Mouse (Mus musculus) ES-CJ7 (cell line): ENCODE measurements around the gene Fmo5.

Source experiments
- DNase-seq: peaks from one replicate; pipeline ENCODE4 v3.0.0; 2011; ENCODE audit warnings: low read depth, low spot score

Gene Fmo5

DNA sequence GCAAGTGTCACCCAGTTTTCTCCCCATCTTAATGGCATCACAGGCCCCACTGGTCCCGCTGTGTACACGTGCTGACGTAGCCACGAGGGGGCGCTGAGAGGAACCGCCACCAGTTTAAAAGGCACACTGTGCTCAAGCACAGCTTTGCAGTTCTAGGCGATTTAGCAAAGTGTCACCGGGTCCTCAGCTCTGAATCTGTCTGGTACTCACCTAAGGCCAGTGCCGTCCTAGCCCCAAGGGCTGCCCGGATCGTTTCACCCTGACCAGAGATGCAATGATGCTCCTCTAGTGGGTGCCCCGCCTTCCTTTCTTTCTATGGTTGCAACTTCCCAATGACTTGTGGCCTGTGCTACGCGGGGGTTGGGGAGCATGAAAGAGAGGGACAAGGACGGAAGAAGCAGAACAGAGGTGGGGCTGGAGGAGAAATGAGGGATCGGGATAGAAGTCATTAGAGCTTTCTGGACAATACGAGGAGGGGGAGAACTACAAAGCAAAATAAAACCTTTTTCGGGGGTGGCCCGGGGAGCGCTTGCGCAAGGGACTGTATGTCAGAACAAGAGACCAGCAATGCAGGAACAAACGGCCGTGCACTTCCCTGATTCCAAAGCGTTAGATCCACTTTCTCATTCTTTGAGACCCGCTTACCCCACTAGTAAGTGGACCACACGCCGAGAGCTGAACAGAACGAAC, 52.2 kb downstream of the Fmo5 start:
- DNase-seq: peak; percentile 80

DNA sequence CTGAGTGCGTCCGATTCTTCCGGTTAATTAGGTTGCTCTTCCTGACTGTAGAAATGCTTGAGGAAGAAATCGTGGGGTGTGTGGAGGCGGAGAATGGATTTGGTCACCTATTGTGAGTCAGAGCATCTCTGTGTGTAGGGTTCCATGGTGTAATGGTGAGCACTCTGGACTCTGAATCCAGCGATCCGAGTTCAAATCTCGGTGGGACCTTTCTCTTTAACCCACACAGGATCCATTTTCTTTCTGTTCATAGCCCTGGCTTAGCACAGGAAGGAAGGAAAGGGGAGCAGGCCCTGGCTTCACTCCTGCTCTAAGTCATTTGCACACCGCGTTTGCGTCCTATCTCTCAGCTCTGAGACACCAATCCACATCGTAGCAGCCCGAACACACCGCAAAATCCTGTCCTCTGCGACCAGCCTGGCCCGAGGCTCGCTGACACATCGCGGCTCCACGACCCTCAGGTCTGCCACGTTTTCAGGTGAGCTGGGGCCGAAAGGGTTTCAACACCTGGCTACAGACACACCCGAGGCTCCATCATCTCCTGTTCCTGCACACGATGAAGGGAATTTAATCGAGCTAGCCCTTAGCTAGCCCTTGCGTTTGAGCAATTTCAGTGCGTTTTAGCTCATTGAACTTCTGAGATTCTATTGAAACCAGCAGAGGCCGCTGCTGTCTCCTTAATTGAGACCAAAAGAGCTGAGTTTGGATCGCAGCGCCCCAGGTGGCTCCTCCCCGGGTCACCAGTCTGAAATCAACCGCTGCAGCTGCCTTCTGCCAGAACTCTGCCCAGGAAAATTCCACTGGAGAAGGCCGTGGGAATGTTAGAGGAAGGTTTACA, 52.9 kb downstream of the Fmo5 start:
- peak; percentile 89 for DNase-seq

DNA sequence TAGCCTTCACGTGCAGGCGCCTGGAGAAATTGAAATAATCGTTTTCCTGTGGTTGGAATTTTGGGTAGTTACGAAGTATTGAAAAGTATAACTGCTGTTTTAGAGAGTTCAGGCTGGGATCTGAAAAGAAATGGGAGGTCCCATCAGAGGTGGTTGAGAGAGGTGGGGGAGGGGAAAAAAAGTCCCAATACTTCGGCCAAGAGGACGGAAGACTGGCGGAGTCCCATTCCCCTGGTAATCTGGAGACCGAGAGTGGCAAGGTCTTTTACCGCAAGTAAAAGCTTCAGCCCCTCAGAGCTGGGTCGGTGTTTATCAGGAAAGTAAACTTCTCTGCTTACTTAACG, 53.5 kb downstream of the Fmo5 start:
- peak; percentile 40 for DNase-seq

DNA sequence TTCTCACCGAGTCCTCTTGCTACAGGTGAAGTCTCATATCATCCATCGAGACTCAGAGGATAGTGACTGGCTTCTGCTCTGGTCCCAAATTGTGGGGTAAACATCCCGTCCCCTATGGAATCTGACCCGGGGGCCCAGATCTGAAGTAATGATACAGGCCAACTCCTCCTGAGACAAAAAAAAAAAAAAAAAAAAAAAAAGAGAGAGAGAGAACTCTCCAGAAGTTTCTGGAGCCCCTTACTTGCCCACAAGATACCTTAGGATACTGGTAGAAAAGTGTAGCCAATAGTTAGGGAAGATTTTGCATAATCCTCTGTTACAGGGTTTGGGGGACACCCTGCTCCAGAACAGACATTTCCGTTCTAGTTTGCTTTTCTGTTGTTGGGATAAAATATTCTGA, 54.0 kb downstream of the Fmo5 start:
- no peak for DNase-seq

DNA sequence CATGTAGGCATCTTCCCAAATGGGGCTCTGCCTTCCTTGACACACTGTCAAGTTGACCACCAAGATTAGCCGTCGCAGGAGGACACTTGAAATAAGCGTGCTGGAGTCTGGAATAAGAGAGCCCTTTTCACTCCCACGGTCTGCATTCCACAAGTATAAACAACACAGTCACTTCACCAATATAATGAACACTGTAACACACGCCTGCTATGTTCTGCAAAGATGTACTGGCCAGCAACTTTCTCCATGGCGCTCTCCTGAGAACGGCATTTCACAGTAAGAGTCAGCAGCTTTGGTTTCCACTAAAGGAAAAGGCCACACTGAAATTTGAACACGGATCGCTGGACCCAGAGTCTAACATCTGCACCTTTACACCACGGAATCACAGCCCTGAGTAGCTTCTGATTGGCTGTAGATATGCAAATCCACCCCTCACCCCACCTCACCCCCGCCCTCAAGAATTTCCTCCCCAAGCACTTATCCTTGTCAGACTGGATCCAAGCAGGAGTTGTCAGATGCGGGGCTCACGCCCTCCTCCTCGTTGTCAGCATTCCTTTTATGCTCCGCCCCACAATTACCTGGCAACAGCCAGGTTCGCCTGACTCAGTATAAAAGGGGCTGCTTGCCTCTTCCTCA, 55.1 kb downstream of the Fmo5 start:
- DNase-seq: peak; percentile 91

DNA sequence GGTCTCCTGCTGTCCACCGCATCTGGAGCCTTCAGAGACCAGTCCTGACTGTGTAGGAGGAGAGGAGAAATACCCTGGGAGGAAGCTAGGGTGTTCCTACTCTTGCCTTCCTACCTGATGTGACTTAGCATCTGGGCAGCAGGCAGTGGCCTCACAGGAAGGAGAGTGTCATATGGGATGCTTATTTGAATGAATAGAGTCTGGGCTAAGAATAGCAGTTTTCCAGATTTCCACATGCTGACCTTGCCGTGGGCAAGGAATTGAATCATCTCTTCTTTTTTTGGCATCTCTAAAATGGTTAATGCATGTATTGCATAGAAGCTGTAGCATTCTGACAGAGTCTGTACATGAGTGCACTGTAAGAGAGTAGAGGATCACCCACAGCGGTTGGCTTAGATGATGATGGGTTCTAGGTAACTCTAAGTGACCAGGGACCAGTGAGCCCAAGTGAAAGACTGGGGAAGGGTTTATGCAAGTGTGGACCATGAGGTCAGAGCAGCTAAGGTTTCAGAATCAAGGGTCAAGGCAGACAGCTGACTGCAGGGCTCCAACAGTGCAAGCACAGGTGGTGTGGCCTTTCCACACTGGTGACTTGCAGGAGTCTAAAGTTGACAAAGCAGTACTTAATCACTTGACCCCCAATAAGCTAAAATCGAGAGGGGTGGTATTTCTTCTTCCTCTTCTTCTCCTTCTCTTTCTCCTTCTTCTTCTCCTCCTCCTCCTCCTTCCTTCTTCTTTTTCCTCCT, 57.9 kb downstream of the Fmo5 start:
- no peak for DNase-seq

DNA sequence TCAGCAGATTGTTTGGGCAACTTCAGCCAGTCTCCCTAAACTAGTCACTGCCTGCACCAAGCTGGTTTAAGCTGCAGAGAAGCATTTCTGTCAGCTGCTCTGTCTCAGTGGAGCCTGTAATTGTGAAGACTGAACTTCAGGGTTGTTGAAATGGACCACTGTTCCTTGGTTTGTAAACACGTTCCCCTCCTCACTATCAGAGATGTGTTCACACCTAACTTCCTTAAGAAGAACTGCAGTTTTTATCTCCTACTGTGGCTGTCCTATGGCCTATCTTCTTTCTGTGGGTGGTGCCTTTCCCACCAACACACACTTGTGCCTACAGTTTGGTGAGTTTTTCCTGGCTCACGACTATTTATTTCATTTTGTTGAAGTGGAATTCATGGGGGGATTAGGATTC, 60.7 kb downstream of the Fmo5 start:
- no peak for DNase-seq

DNA sequence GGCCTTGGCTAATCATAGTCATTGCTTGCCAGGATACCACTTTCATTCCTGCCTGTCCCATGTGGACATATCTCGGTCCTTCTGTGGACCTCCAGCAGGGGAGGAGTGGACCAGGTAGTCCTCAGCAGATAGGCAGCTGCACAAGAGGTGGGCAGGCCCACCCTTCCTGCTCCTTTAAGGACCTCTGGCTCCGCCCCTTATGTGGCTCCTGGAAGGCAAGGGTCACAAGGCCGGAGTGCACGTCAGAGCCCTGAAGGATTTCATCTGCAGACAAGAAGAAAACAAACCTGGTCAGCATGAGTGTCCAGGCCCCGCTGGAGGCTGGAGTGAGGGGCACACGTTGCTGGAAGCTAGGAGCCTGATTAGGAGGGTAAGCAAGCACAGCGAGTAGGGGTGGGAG, 62.0 kb downstream of the Fmo5 start:
- no peak for DNase-seq

DNA sequence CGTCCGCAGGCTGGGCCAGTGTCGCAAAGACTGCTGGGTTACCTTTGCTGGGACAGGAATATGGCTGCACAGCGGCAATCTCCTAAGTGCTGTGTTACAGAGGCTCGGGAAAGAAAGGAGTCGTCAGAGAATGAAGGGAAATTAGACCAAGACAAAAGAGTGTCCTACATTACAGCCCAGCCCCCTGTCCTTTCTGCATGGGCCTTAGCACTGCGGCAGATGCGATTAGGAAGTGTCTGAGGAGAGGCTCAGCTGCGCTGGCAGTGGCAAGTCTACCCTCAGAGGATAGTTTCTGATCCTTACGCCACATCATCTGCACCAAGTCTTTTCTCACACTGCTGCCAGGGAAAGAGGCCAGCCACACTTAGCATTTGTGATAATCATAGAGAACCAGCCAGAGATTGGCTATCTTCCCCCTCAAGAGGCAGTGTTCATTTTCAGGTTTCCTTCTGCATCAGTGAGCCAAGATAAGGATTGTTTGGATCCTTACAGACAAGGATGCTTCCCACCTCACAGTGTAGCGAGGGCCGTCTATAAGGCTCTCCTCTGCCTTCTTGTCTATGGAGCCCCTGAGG, 62.9 kb downstream of the Fmo5 start:
- DNase-seq: no peak

DNA sequence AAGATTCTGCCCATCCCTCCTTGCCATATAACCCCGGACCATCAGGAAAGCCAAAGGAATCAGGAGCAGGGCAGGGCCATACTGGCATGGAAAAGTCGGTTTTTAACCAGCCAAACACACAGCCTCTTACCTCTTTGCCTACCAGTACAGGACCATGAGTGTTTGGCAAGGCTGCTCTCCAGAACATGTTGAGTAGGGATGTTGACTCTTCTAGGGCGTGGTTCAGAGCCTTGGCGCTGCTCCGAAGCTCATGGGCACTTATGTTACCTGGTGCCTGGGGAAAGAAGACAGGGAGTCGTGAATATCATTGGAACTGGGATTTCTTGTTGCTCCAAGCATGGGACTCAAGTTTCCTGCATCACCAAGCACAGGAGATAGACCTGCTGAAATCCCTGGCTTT, 65.2 kb downstream of the Fmo5 start:
- no peak for DNase-seq

DNA sequence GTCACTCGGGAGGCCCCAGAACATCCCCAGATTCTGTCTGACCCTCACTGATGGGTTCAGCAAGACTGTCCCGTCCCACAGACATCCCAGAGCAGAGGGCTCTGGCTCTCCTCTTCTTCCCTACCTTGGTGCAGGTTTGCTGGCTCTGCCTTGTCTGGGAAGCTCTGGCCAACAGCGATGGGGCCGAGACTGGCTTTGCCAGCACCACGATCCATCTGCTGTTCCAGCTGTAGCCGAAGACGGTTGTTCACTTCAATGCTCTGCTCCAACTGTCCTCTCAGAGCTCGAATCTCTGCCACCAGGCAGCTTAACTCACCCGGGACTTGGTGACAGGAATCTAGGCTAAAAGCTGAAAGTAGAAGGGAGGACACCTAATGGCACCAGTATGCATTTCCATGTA, 68.3 kb downstream of the Fmo5 start:
- DNase-seq: no peak

DNA sequence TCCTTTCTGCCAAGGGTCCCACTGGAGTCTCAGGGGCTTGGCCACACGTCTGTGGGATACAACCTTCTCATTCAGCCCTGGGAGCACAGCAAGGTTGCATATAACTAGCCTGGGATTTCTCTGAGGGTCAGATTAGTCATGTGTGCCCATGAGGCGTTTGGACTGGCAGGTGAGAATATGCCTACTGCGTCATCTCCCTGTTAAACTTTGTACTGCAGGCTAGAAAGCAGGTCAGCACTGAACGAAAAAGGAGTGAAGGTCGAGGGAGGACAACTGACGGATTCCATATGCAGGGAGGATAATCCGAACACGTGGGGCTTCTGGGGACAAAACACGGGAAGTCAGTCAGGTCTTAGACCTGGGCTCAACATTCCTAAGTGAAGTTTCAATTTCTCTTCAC, 68.7 kb downstream of the Fmo5 start:
- no peak for DNase-seq

DNA sequence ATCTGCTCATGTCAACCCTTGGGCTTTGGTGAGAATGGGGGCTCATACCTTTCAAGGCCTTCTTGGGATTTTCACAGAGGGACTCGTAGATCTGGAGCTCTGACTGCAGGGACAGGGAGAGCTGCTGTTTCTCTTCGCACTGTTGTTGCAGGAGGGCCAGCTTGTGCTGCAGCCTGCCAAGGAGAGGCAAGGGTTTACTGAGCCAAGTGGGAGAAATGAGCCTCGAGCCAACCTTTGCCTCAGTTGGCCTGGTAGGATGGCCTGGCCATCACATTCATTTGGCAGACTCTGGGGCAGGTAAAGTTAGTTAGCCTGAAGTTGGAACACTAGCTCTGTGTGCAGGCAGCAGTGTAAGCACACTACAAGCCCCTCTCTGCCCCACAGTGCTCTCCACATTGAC, 70.5 kb downstream of the Fmo5 start:
- no peak for DNase-seq

DNA sequence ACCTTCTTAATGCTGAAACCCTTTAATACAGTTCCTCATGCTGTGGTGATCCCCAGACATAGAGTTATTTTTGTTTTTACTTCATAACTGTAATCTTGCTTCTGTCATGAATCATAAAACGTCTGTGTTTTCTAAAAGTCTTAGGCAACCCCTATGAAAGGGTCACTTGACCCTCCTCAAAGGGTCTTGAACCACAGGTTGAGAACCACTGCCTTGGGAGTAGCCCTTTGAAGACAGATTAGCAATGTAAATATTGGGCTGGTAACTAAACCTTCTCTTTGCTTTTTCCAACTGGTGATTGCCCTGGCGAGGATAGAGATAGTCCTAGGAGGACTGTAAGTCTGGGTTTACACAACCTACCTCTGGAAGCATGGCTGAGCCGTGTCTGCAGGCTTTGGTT, 72.6 kb downstream of the Fmo5 start:
- no peak for DNase-seq

DNA sequence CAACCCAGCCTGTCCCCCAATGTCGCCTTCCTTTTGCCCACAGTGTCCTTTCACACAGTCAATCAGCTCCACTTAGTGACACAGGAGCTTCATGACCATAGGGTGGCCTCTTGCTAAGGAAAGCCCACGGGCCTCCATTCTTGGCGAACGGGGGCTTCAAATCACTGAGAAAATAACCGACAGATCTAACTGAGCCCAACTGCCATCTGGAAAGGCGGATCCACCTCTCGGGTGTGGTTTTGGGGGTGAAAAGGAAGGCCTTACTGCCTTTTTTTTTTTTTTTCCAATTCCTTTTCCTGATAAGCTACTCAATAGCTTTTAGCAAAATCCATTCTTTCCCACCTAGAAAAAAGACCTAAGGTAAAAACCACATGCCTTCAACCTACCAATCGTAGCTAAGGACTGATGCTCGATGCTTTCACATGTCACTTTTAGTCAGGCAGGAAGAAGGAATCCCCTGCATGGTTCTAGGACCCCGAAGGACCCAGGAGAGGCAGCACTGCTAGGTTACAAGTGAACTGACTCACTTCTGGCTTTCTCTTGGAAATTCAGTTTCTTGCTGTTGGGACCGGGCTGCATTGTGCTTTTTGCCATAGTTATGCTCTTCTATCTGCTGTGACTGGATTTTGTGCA, 74.0 kb downstream of the Fmo5 start:
- no peak for DNase-seq
